Mouse (Mus musculus) hindbrain, embryonic 16.5 days (tissue): ENCODE results near the gene Ube4b. TPM values are rescaled to one million over a fixed set of nuclear protein-coding genes. Genes with fewer than 3 reads are reported as not detected.

Experiments
- ATAC-seq: fragments of 200-750 bp; cut with Nextera tagmentation; 2 replicates; pipeline ENCODE4 v1.8.0; 2017; ENCODE audit warnings: moderate TSS enrichment, moderate library complexity
- H3K27ac ChIP-seq: fragments of 300-500 bp; sonication (generic); 2 replicates; pipeline ENCODE4 v1.5.1; 2014; ENCODE audit warnings: low read depth, mild to moderate bottlenecking, control low read depth, low read length, moderate library complexity
- H3K27me3 ChIP-seq: fragments of 300-500 bp; sonication (generic); replicated peaks from 2 replicates; pipeline ENCODE4 v1.6.1; 2014; ENCODE audit warnings: low read length; ENCODE audit not compliant: control insufficient read depth, insufficient read depth
- H3K36me3 ChIP-seq: fragments of 300-500 bp; sonication (generic); 2 replicates; pipeline ENCODE4 v1.6.1; 2014; ENCODE audit warnings: mild to moderate bottlenecking, low read length, moderate library complexity, mixed read lengths; ENCODE audit not compliant: control insufficient read depth, insufficient read depth
- H3K4me1 ChIP-seq: fragments of 300-500 bp; sonication (generic); 2 replicates; pipeline ENCODE4 v1.6.1; 2014; ENCODE audit warnings: low read depth, low read length; ENCODE audit not compliant: control insufficient read depth, insufficient read depth
- H3K4me2 ChIP-seq: fragments of 300-500 bp; sonication (generic); 2 replicates; pipeline ENCODE4 v1.6.1; 2014; ENCODE audit warnings: mild to moderate bottlenecking, low read length, control low read depth, moderate library complexity
- H3K4me3 ChIP-seq: fragments of 300-500 bp; sonication (generic); 2 replicates; pipeline ENCODE4 v1.5.1; 2014; ENCODE audit warnings: mild to moderate bottlenecking, low read length, control low read depth, moderate library complexity
- H3K9ac ChIP-seq: fragments of 300-500 bp; sonication (generic); 2 replicates; pipeline ENCODE4 v1.6.1; 2014; ENCODE audit warnings: low read depth, mild to moderate bottlenecking, control low read depth, low read length, moderate library complexity
- H3K9me3 ChIP-seq: fragments of 300-500 bp; sonication (generic); 2 replicates; pipeline ENCODE4 v1.6.1; 2014; ENCODE audit warnings: mild to moderate bottlenecking, low read length, moderate library complexity; ENCODE audit not compliant: control insufficient read depth
- WGBS: fragments of 180-500 bp; shearing (Covaris S2); extraction: QIAGEN DNeasy Blood & Tissue Kit; methylation state at CpG from one replicate; pipeline ENCODE4 v1.1.7; 2014; 5-methylcytosine and 5-hydroxymethylcytosine counted together
- polyA plus RNA-seq: library from polyadenylated mRNA; unstranded; fragments of >200 nt; fragmentation: Nextera tagmentation; extraction: Ambion mirVana; gene quantifications from 2 replicates; pipeline ENCODE4 v1.2.1, GENCODE M21; 2015

The Ube4b gene
- polyA plus RNA-seq, 1 experiment from 2014 or later: 47.4 TPM

DNA sequence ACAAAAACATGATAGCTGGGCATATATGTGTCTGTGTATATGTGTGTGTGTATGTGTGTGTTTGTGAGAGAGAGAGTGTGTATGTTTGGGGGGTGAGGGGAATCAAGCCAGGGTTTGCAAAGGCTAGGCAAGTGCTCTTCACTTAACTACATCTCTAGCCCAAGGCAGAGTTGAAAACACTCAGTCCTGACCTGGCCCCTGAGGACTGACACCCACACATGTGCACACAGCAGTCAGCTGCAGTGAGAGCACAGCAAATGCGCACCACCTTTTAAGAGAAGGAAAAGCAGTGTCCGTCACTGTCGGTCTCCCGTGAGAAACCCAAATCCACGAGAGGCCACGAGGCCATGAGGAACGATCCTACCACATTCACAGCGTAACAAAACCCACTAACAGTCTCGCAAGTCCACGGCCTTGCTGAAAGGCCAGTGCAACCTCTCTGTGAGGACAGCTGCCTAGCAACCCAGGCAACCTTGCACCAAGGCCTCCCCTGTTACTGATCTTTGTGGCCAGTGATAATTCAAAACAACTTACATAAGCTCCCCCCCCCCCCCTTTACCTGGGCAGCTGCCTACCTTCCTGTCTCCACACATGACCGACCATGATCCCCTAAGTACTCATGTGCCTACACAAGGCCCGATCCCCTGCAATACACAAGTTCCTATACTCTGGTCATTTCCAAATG lies 33.1 kb downstream of the Ube4b start:
- no peak overlapping the region for H3K27ac ChIP-seq
- no peak overlapping the region for H3K9ac ChIP-seq
- H3K9me3 ChIP-seq: no peaks in the 10 kb centered on the region
- H3K4me1 ChIP-seq: no peaks in the 10 kb centered on the region
- no peak overlapping the region for H3K4me3 ChIP-seq
- no peak for ATAC-seq
- no peak overlapping the region for H3K4me2 ChIP-seq
- WGBS: 83% methylated on average over 12 of the region's 12 CpGs
- peaks cover 6% of the 10 kb centered on the region for H3K36me3 ChIP-seq
- H3K27me3 ChIP-seq: no peaks in the 10 kb centered on the region

DNA sequence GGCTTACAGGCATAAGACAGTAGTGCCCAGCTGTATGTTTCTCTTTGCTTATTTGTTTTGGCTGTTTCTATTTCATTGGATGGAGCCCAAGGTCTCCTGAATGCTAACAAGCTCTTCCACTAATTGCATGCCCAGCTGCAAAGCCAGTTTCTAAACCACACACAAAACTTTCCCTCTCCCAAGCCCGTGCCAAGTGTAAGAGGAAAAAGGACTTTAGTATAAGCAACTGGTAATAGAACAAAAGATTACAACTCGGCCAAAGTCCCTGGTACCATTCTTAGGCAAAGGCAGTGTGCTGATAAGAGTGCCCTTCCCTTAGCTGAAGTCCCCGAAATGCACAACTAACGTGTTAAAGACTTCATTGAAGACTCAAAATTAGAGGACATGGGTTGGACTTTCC lies 34.2 kb downstream of the Ube4b start:
- ATAC-seq: no peak
- H3K9me3 ChIP-seq: no peaks in the 10 kb centered on the region
- H3K4me1 ChIP-seq: no peaks in the 10 kb centered on the region
- H3K9ac ChIP-seq: no peak overlapping the region
- peaks cover 3% of the 10 kb centered on the region; the same call in 1 of the 2 replicates for H3K36me3 ChIP-seq
- no peak overlapping the region for H3K4me3 ChIP-seq
- H3K27me3 ChIP-seq: no peaks in the 10 kb centered on the region
- no peak overlapping the region for H3K27ac ChIP-seq
- 77% methylated on average over 4 of the region's 4 CpGs for WGBS
- no peak overlapping the region for H3K4me2 ChIP-seq

DNA sequence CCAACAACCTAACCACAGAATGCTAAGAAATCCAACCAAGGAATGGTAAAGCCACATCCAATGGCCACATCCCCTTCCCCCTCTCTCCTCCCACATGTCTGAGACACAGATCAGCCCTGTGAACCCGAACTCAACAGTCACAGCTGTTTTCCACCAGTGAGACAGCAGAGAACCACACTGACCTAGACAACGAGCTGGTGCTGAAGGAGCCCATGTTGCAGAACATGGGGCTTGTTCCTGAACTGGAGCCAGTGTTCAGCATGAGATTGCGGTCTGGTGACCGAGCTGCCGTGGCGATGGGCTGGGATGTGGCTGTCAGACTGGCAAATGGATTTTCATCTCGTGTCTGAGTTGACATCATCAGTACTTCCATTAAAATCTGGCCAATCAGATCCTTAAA lies 45.5 kb downstream of the Ube4b start:
- Histone ChIP-seq H3K4me2 (no peak overlapping the region), H3K9ac (no peak overlapping the region), H3K9me3 (no peaks in the 10 kb centered on the region), H3K36me3 (peaks cover 45% of the 10 kb centered on the region), H3K4me3 (no peak overlapping the region), H3K27ac (no peak overlapping the region), H3K27me3 (no peaks in the 10 kb centered on the region), H3K4me1 (no peaks in the 10 kb centered on the region)
- WGBS: 74% methylated on average over 7 of the region's 7 CpGs
- ATAC-seq: no peak

DNA sequence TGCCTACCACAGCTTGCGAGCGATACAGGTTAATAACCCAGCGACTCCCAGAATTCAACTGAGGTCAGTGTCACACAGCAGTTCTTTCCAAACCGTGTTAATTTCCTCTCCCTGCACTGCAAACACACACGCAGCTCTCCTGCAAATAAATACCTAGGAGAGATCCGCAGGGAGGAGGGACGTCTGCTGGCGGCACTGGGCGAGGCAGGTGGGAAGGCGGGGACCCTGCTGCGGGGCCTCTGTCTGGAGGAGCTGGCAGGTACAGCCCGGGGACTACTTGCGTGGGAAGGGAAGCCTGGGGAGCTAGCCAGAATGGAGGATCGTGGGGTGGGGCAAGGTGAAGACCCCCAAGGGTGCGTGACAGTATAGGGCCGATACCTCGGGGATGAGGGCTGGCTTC lies 46.7 kb downstream of the Ube4b start:
- peaks cover 45% of the 10 kb centered on the region for H3K36me3 ChIP-seq
- no peaks in the 10 kb centered on the region for H3K9me3 ChIP-seq
- H3K4me2 ChIP-seq: no peak overlapping the region
- no peak overlapping the region for H3K27ac ChIP-seq
- H3K4me1 ChIP-seq: no peaks in the 10 kb centered on the region
- H3K27me3 ChIP-seq: no peaks in the 10 kb centered on the region
- H3K9ac ChIP-seq: no peak overlapping the region
- no peak for ATAC-seq
- 89% methylated on average over 17 of the region's 17 CpGs for WGBS
- no peak overlapping the region for H3K4me3 ChIP-seq

DNA sequence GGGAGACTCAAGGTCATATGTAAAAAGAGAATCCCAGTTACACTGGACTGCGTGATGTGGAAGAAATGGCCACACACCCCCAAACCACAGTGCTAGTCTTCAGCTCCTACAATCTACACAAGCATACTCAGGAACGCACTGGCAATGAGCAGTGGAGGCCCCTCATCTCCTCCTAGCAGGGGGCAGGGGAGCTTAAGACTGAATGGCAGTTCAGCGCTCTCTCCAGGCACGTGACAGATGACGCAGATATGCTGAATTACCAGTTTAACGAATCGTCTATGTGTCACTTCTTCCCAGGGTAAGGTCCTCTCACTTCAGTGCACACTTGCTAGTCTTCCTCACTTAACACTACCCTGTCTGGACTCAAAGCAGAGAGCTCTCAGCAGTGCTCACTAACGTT lies 47.7 kb downstream of the Ube4b start:
- no peak for ATAC-seq

DNA sequence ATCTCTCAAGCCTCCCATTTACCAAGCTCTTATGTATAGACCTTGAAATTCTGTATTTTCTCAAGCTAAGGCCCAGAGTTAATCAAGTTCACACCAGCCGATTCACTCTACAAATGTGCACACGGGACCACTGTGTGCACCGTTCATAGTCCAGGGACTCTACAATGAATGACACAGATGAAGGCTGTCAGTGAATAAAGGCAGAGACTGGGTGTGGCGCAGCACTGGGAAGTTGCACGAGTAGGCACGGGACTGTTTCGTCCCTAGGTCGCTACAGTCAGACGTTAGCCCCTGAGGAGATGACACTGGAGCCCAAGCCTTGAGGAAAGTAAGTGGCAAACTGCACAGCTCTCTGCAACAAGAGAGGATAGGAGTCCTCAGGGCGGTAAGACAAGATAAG lies 50.5 kb downstream of the Ube4b start:
- no peak overlapping the region for H3K9ac ChIP-seq

More for the DNA sequence above, 47.7 kb downstream of the Ube4b start:
- H3K9me3 ChIP-seq: no peaks in the 10 kb centered on the region
- H3K27me3 ChIP-seq: no peaks in the 10 kb centered on the region
- no peak overlapping the region; the same call in 1 of the 2 replicates for H3K27ac ChIP-seq
- H3K36me3 ChIP-seq: peaks cover 42% of the 10 kb centered on the region
- H3K4me2 ChIP-seq: no peak overlapping the region
- 63% methylated on average over 8 of the region's 8 CpGs for WGBS
- H3K4me1 ChIP-seq: no peaks in the 10 kb centered on the region
- H3K4me3 ChIP-seq: no peak overlapping the region
- no peak overlapping the region for H3K9ac ChIP-seq

DNA sequence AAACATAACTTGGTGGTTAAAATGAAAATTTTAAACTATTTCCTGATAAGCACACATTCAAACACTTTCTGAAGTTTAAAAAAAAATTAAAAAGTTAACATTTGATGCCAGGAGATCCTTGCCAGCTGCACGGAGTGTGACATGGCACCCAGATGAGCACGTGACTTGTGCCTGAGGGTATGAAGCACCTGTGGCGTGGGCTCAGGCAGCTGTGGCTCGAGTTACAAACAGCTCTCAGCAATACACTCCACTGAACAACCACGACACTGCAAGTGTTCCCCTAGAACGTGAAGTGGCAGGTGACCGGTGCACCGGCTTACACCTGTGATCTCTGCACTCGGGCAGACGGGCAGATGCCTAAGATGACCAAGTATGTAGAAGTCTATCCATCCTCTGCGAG lies 51.9 kb downstream of the Ube4b start:
- H3K9me3 ChIP-seq: no peaks in the 10 kb centered on the region
- H3K4me2 ChIP-seq: no peak overlapping the region
- 74% methylated on average over 11 of the region's 11 CpGs for WGBS
- no peak for ATAC-seq
- no peaks in the 10 kb centered on the region for H3K4me1 ChIP-seq
- no peak overlapping the region for H3K27ac ChIP-seq
- H3K36me3 ChIP-seq: peaks cover 43% of the 10 kb centered on the region
- no peak overlapping the region for H3K9ac ChIP-seq
- no peak overlapping the region for H3K4me3 ChIP-seq
- no peaks in the 10 kb centered on the region for H3K27me3 ChIP-seq

More for the DNA sequence above, 50.5 kb downstream of the Ube4b start:
- 88% methylated on average over 10 of the region's 10 CpGs for WGBS
- no peak overlapping the region for H3K4me2 ChIP-seq
- peaks cover 40% of the 10 kb centered on the region for H3K36me3 ChIP-seq
- ATAC-seq: no peak
- no peaks in the 10 kb centered on the region for H3K9me3 ChIP-seq
- no peaks in the 10 kb centered on the region for H3K4me1 ChIP-seq
- H3K27ac ChIP-seq: no peak overlapping the region
- H3K4me3 ChIP-seq: no peak overlapping the region
- no peaks in the 10 kb centered on the region for H3K27me3 ChIP-seq

DNA sequence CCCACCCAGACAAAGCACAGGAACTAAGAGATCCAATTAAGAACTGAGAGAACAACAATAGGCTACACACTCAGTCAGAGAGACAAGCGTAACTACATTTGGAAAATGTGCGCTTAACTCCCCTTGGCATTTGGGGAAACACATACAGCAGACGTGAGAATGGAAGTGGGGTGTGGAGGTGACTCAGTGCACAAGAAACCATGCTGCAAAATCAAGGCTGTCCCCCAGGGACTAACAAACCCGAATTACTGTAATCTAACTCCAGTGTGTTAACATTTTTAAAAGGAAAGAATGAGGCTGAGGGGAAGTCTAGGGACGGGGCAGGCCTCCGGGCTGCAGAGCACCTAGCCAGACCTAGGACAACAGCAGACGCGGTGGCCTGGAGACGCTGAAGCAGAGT lies 52.6 kb downstream of the Ube4b start:
- H3K9me3 ChIP-seq: no peaks in the 10 kb centered on the region
- no peak overlapping the region for H3K4me2 ChIP-seq
- H3K27me3 ChIP-seq: no peaks in the 10 kb centered on the region
- no peaks in the 10 kb centered on the region for H3K4me1 ChIP-seq
- no peak overlapping the region for H3K9ac ChIP-seq
- no peak overlapping the region for H3K4me3 ChIP-seq
- 75% methylated on average over 9 of the region's 9 CpGs for WGBS
- H3K27ac ChIP-seq: no peak overlapping the region
- ATAC-seq: no peak
- H3K36me3 ChIP-seq: peaks cover 36% of the 10 kb centered on the region

DNA sequence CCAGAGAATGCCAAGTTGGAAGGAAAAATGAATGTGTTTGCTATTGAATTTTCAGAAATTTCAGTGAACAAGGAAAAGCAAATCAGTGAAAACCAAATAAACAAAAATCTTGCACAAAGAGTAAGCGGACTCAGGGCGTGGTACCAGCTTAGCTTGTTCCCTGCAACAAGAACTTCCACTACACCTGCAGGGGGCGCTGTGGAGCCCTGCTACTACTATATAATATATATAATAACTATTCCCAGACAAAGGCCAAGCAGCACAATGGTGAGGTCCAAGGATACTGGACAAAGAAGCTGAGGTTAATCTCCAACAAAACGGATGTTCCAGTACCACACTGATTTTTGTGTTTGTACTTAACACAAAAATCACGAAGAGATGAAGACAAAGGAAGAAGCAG lies 53.1 kb downstream of the Ube4b start:
- Histone ChIP-seq H3K27ac (no peak overlapping the region), H3K9me3 (no peaks in the 10 kb centered on the region), H3K9ac (no peak overlapping the region), H3K4me3 (no peak overlapping the region), H3K4me2 (no peak overlapping the region), H3K4me1 (no peaks in the 10 kb centered on the region), H3K36me3 (peaks cover 34% of the 10 kb centered on the region), H3K27me3 (no peaks in the 10 kb centered on the region)
- ATAC-seq: no peak
- 65% methylated on average over 5 of the region's 5 CpGs for WGBS
